Mouse (Mus musculus) E14TG2a.4 (cell line): Measurements from ENCODE around the gene Mad1l1.

Experiments used
- CTCF ChIP-seq: conservative IDR thresholded peaks from 2 replicates; pipeline ENCODE4 v1.5.1; 2014; ENCODE audit warnings: low read length
- POU5F1 ChIP-seq: IDR thresholded peaks from 2 replicates; pipeline ENCODE4 v1.6.1; 2014; ENCODE audit warnings: low read length, borderline replicate concordance

GRCm38 (mm10) chr5:140013652-140014051 is 307.7 kb downstream of the Mad1l1 start:
- no peak for TF ChIP-seq CTCF
- no peak for TF ChIP-seq POU5F1
